Mouse (Mus musculus): ENCODE data around the gene Hmgb1.
A peak's percentile ranks its signal among the peaks of the same experiment; 100 is the strongest.

Hmgb1 gene

GRCm38 (mm10) chr5:149190160-149190559 is 5.9 kb upstream of the Hmgb1 start:
- DNase-seq (ENCODE audit: inconsistent age in 2 of 2, low spot score in 1 of 2): no peak

- DNase-seq (ENCODE audit: inconsistent age in 2 of 2, low spot score in 1 of 2): no peak
Observed at GRCm38 (mm10) chr5:149185806-149186205, 1.5 kb upstream of the Hmgb1 start.

GRCm38 (mm10) chr5:149184844-149185186 is 526 bp upstream of the Hmgb1 start:
- DNase-seq (ENCODE audit: inconsistent age in 2 of 2, low spot score in 1 of 2): no peak

GRCm38 (mm10) chr5:149183721-149184103 is 577 bp downstream of the Hmgb1 start:
- no peak for DNase-seq (ENCODE audit: inconsistent age in 2 of 2, low spot score in 1 of 2)

- DNase-seq (ENCODE audit: inconsistent age in 2 of 2, low spot score in 1 of 2): no peak
Observed at GRCm38 (mm10) chr5:149183122-149183521, 1.2 kb downstream of the Hmgb1 start.

DNA sequence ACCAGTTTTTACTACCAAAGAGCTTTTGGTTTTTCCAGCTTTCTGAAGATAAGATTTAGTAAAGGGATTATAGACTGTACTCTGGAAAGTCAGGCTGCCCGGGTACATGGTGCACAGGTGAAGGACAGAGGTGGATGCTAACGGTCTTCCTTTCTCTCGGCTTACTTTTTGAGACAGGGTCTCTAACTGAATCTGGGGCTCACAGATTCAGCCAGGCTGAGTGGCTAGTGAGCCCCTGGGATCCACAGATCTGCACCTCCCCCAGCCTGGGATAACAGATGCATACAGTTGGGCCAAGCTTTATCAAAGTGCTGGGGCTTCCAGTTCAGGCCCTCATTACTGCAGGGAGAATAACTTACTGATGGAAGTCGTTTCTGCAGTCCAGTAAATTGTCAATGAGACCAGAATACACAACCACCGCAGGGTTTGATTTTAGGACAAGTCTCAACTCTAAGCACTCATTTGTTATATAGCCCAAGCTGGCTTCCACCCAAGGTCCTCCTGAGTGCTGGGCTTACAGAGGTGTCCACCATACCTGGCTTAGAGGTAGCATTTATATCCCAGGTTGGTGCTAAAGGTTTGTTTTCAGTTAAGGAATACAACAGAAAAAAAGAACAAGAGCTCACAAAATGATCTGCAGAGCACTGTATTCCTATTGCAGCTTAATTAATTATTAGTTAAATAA is 2.0 kb downstream of the Hmgb1 start:
- peak in 1 of 2 experiments; percentile 47 for DNase-seq (ENCODE audit: inconsistent age in 2 of 2, low spot score in 1 of 2)

GRCm38 (mm10) chr5:149179826-149180225 is 4.5 kb downstream of the Hmgb1 start:
- DNase-seq (ENCODE audit: inconsistent age in 2 of 2, low spot score in 1 of 2): no peak

DNA sequence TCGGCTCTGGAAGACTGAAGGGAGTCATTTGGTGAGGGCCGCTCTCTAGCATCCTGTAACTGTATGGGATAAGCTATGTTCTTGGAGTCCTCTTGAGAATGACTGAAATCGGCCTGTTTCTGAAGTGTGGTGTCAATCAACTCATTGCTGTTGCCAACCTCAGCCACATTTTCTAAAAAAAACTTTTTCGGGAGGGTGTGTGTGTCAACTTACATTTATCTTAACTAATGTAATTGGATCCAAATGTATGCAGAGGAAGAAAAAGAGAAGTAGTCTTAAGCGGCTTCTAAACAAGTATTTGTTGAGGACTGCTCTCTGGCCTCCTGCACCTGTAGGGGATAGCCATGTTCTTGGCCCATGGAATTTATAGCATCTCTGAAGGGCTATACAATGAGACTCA is 6.2 kb downstream of the Hmgb1 start:
- no peak for DNase-seq (ENCODE audit: inconsistent age in 2 of 2, low spot score in 1 of 2)

- DNase-seq (ENCODE audit: inconsistent age in 2 of 2, low spot score in 1 of 2): no peak
Observed at GRCm38 (mm10) chr5:149175736-149176135, 8.6 kb downstream of the Hmgb1 start.

DNA sequence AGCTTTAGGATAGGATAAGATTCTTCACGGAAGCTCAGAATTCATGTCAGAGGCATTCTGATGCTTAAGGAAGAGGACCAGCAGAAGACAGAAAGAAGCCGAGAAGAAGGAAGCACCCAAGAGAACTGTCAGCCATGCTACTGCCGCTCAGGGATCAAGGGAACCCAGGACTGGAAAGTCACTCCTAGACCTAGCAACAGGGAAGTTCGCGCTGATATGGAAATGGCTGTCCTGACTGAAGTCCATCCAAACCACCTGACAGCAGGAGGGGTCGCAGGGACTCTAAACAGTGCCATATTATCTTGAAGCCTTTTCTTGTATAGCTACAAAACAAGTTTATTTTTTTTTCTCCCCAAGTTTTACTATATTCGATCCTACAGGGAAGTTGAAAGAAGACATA is 9.8 kb downstream of the Hmgb1 start:
- DNase-seq (ENCODE audit: inconsistent age in 2 of 2, low spot score in 1 of 2): no peak

DNA sequence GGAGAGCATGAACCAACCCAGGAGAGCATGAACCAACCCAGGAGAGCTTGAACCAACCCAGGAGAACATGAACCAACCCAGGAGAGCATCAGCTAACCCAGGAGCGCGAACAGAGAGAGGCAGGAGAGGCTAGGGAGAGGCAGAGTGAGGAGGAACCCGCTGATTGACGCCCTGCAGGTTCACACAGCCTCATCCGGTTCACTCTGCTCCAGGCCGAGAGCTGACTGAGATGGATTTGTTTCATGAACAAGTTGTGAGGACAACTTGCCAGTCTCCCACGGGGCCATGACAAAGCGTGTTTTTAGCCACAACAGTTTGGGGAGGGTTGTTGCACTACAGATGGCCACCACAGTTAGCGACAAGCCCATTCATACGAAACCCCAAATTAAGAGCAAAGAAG is 12.0 kb downstream of the Hmgb1 start:
- no peak for DNase-seq (ENCODE audit: inconsistent age in 2 of 2, low spot score in 1 of 2)

DNA sequence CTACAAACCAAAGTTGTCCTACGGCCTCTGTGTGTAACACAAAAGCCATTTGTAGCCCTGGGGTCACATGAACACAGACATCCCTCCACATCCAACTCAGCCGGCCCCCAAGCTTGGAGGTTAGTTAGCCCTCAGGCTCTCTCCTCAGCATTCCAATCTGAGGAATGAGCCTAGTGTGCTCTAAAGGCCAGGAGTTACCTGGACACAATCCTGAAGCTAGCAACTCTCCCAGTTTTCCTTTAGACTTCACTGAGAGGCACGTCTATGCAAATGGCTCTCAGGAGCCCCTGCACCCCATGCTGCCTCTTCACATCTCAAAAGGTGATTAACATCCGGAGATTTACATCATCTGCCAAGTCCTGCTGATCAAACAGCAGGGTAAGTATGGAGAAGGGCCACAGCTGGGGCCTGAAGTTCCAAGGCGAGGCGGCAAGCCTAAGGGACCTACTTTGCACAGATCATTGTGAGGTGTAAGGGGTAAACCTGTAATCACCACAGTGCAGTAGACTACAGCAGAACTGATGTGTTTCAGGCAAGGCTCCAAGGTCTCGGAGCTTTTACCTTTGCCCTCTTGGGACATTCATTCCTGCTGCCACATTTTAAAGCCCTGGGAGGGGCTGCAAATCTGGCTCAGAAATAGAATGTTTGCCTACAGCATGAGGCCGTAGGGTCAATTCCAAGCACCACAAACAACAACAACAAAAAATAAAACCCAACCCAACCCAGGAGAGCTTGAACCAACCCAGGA is 13.3 kb downstream of the Hmgb1 start:
- DNase-seq (ENCODE audit: inconsistent age in 2 of 2, low spot score in 1 of 2): no peak

- DNase-seq (ENCODE audit: inconsistent age in 2 of 2, low spot score in 1 of 2): no peak
Observed at GRCm38 (mm10) chr5:149168816-149169215, 15.5 kb downstream of the Hmgb1 start.

DNA sequence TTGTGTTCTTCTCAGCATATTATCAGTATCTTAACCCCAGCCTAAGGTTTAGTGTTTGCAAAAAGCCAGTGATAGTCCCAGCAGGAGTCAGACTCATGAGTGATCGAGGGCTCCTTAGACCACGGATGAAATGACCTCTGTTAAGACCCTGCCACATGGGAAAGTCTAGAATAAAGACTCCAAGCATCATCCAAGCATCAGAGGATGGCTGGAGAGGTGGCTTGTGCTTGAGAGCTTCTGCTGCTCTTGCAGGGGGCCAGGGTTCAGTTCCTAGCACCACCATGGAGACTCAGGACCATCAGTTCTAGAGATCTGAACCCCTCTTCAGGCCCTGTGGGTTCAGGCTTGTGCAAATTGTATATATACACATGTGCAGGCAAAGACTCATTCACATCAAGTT is 16.2 kb downstream of the Hmgb1 start:
- no peak for DNase-seq (ENCODE audit: inconsistent age in 2 of 2, low spot score in 1 of 2)

- DNase-seq (ENCODE audit: inconsistent age in 2 of 2, low spot score in 1 of 2): no peak
Observed at GRCm38 (mm10) chr5:149166011-149166410, 18.3 kb downstream of the Hmgb1 start.

DNA sequence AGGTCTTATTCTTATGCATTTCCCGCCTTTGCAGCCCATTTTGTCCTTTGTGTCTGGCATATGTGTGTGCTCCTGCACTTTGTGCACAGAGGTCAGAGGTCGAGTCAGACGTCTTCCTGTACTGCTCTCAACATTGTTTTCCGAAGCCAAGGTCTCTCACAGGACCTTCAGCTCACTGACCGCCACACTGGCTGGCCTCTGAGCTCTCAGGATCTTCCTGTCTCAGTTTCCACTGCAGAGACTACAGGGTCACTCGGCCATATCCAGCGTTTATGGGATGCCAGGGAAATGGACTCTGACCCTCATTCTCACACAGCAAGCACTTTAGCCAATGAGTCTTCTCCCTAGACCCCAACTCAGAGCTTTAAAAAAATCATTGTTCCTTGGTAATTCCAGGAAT is 19.4 kb downstream of the Hmgb1 start:
- DNase-seq (ENCODE audit: inconsistent age in 2 of 2, low spot score in 1 of 2): peak in 1 of 2 experiments; percentile 42

- DNase-seq (ENCODE audit: inconsistent age in 2 of 2, low spot score in 1 of 2): peak in 1 of 2 experiments; percentile 68
Observed at GRCm38 (mm10) chr5:149162890-149163289, 21.4 kb downstream of the Hmgb1 start.

GRCm38 (mm10) chr5:149160469-149160868 is 23.8 kb downstream of the Hmgb1 start:
- DNase-seq (ENCODE audit: inconsistent age in 2 of 2, low spot score in 1 of 2): peak; percentile 31 to 80

- no peak for DNase-seq (ENCODE audit: inconsistent age in 2 of 2, low spot score in 1 of 2)
Observed at GRCm38 (mm10) chr5:149159021-149159420, 25.3 kb downstream of the Hmgb1 start.

GRCm38 (mm10) chr5:149156886-149157563 is 27.3 kb downstream of the Hmgb1 start:
- no peak for DNase-seq (ENCODE audit: inconsistent age in 2 of 2, low spot score in 1 of 2)

GRCm38 (mm10) chr5:149152774-149153155 is 31.5 kb downstream of the Hmgb1 start:
- DNase-seq (ENCODE audit: inconsistent age in 2 of 2, low spot score in 1 of 2): peak; percentile 35 to 53
